In the genomic region with DNA sequence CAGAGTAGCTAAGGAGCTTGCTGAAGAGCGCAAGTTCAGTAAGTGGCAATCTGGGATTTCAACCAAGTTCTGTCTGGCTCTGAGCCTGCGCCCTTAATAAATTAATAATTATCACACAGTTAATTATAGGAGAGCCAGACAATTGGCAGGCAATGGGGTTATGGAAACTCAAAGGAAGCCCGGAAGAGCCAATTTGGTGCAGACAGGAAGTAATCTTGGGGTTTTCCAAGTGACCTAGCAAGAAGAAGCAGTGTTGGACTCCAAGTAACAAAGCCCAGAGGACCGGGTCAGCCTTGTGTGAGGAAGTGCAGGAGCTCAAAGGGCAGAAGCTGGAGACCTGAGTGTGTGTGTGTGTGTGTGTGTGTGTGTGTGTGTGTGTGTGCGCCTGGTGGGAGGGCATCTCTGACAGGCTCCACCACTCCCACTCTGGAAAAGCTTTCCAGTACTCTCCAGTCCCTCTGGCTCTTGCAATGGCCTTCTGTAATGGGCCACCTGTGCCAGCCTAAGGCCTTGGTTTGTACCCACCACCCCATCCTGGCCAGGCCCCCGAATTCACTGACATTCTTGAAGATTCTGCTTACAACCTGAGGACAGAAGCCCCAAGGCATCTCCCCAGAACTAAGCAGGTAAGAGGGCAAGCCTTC, we compare ENCODE assay signal across 9 mouse cellular contexts.
A peak's percentile ranks its signal among the peaks of the same experiment; 100 is the strongest.
DNase-seq lines count a peak whose midpoint lies in the region; ATAC-seq and TF ChIP-seq lines count a peak whose summit lies in the region.
"Had no signal": no experiment of that assay in that cellular context is flagged by ENCODE, and none has a peak within 500 bp of the region (broad histone marks: within the 10 kb centered on the region; RNA-seq: fewer than 3 reads in every experiment).

No protein-coding gene starts in this region.

- H3K9ac ChIP-seq in hindbrain, embryonic 12.5 days: no peak overlapping the region
- no peak overlapping the region for H3K9ac ChIP-seq in heart, postnatal 0 days (replicated peaks; ENCODE audit: low read depth, low read length)

- TF ChIP-seq CTCF in heart, postnatal 0 days (IDR thresholded peaks at IDR 0.05; ENCODE audit: low read depth): no peak

- TF ChIP-seq EP300 in heart, postnatal 0 days (IDR thresholded peaks at IDR 0.05; ENCODE audit: low read depth): no peak

- no peaks in the 10 kb centered on the region for H3K9me3 ChIP-seq in hindbrain, embryonic 10.5 days
- H3K9me3 ChIP-seq in hindbrain, embryonic 12.5 days (replicated peaks): no peaks in the 10 kb centered on the region
- H3K9me3 ChIP-seq in heart, postnatal 0 days (replicated peaks; ENCODE audit: control insufficient read depth, low read length): no peaks in the 10 kb centered on the region
- H3K9me3 ChIP-seq: G1E had no signal

- 0 out of 2 replicates have a peak overlapping the region, but pooled peaks have one; percentile 12 for H3K27ac ChIP-seq in hindbrain, embryonic 10.5 days
- no peak overlapping the region for H3K27ac ChIP-seq in hindbrain, embryonic 12.5 days
- H3K27ac ChIP-seq in heart, postnatal 0 days (ENCODE audit: low read depth): peak overlapping the region; percentile 51

- no peak overlapping the region for H3K4me3 ChIP-seq in hindbrain, embryonic 10.5 days
- no peak overlapping the region for H3K4me3 ChIP-seq in hindbrain, embryonic 12.5 days
- no peak overlapping the region for H3K4me3 ChIP-seq in heart, postnatal 0 days (ENCODE audit: low read depth, low read length)

- H3K36me3 ChIP-seq in hindbrain, embryonic 10.5 days: no peaks in the 10 kb centered on the region
- H3K36me3 ChIP-seq in hindbrain, embryonic 12.5 days: no peaks in the 10 kb centered on the region
- H3K36me3 ChIP-seq in heart, postnatal 0 days (replicated peaks; ENCODE audit: control insufficient read depth, insufficient read depth, low read length): no peaks in the 10 kb centered on the region

- H3K27me3 ChIP-seq in hindbrain, embryonic 10.5 days (ENCODE audit: insufficient read depth, poor library complexity, severe bottlenecking): no peaks in the 10 kb centered on the region
- no peaks in the 10 kb centered on the region for H3K27me3 ChIP-seq in hindbrain, embryonic 12.5 days
- no peaks in the 10 kb centered on the region for H3K27me3 ChIP-seq in heart, postnatal 0 days (ENCODE audit: control insufficient read depth, insufficient read depth, low read length)

- H3K4me1 ChIP-seq in hindbrain, embryonic 10.5 days (replicated peaks): peaks cover 23% of the 10 kb centered on the region
- peaks cover 6% of the 10 kb centered on the region; the same call in 1 of the 2 replicates for H3K4me1 ChIP-seq in hindbrain, embryonic 12.5 days
- H3K4me1 ChIP-seq in heart, postnatal 0 days (ENCODE audit: control insufficient read depth, insufficient read depth): peaks cover 21% of the 10 kb centered on the region

- no peak overlapping the region for H3K4me2 ChIP-seq in hindbrain, embryonic 12.5 days (replicated peaks)
- H3K4me2 ChIP-seq in heart, postnatal 0 days (ENCODE audit: low read depth, low read length): no peak overlapping the region

- no peak for ATAC-seq in hindbrain, embryonic 12.5 days (ENCODE audit: low FRiP score)
- ATAC-seq in heart, postnatal 0 days (ENCODE audit: insufficient read depth, low read depth): peak; percentile 81

- 81% methylated on average over 6 of the region's 6 CpGs for WGBS in hindbrain, embryonic 10.5 days
- WGBS in hindbrain, embryonic 12.5 days: 83% methylated on average over 6 of the region's 6 CpGs
- 41% methylated on average over 6 of the region's 6 CpGs for WGBS in heart, postnatal 0 days

- no peak for DNase-seq in hindbrain, embryonic 10.5 days (ENCODE audit: low spot score)
- DNase-seq in brain, adult 2 months (ENCODE audit: low read depth, low spot score): peak; percentile 57
- peak; percentile 73 for DNase-seq in heart, postnatal 0 days (ENCODE audit: low spot score)
- peak; percentile 33 to 69 for DNase-seq in layer of hippocampus, postnatal 14 days (ENCODE audit: low spot score in 2 of 2)
- DNase-seq in urinary bladder, postnatal 25 days (ENCODE audit: low spot score): no peak
- no peak for DNase-seq in embryo, embryonic 9.5 days (ENCODE audit: extremely low spot score)
- DNase-seq in thymus, postnatal 4 days: no peak

Comparison
In these comparisons a context has a peak if more than half of its experiments do, and no peak if none do; other contexts are left out.
1. DNase-seq: peak in brain, adult 2 months (single experiment), heart, postnatal 0 days (single experiment) and layer of hippocampus, postnatal 14 days (2 of 2); none in hindbrain, embryonic 10.5 days (single experiment), urinary bladder, postnatal 25 days (single experiment), embryo, embryonic 9.5 days (single experiment) and thymus, postnatal 4 days (single experiment).